Mouse (Mus musculus): Measurements from ENCODE around the gene Prune2.

DNA sequence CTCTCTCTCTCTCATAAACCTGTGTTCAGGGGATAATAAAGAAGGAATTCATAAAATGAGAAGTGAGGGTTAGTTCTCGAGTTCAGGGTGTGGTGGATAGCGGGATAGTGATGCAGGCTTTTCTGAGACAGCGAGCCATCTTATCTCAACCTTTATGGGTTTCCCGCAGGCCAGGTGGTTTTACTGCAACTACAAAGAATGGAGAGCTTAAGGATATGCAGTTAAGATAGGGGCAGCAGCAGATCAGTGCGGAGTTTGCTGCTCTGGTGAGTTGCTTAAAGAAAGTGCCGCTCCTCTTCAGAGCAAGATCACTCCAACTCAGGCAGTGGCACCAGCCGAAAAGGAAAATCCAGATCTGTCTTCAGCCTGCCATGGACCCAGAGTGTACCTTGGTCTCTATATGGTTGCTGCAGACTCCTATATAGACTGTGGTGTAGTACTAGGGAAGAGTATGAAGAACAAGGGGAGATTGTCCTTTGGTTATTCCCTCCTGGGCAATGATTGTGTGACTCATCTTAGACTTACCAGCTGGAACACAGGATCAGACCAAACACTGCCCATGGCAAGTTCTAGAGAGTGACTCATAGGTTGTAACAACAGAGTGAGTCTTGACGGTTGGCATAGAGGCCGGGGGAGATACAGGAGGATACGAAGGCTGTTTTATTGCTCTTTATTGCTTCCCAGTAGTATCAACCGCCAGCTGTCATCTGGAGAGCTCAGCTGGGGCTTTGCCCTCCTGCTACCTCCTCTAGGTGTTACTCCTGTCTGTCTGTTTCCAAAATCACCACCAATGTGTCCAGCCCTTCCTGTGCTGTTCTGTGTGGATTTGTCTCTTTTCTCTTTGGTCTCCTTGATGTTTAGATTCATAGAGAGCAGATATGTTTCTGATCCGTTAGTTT, 184.3 kb downstream of the Prune2 start:
- TF ChIP-seq POLR2A (IDR thresholded peaks at IDR 0.05; ENCODE audit: borderline replicate concordance, control insufficient read depth, low read depth, low read length) (no peak), CTCF (IDR thresholded peaks at IDR 0.05; ENCODE audit: control insufficient read depth, insufficient read depth, low read length) (no peak)

Data from bone marrow, adult 2 months (tissue).